Mouse (Mus musculus): ENCODE results near the gene Chid1. TPM values are rescaled to one million over a fixed set of nuclear protein-coding genes. Genes with fewer than 3 reads are reported as not detected.
"Not testable (repeated sequence)": the region's sequence is repeated elsewhere in the genome, so short reads cannot be mapped to it uniquely, and the experiment has no call there.

Gene Chid1
- polyA plus RNA-seq, 1 experiment from 2014 or later: 32.0 TPM

DNA sequence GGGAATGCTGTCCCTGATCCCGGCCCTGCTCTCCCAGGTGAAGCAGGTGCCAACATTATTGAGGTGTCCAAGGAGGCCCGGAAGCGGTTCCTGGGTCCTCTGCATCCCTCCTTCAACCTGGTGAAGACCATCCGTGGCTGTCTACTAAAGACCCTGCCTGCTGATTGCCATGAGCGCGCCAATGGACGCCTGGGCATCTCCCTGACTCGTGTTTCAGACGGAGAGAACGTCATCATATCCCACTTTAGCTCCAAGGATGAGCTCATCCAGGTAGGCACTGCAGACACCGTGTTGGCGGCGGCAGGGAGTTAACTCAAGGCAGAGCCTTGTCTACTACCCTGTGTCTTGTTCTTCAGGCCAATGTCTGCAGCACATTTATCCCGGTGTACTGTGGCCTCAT lies 82.4 kb downstream of the Chid1 start:
- H3K4me3 ChIP-seq: no peak overlapping the region
- peaks cover 16% of the 10 kb centered on the region for H3K36me3 ChIP-seq
- H3K27ac ChIP-seq: no peak overlapping the region
- peaks cover 31% of the 10 kb centered on the region for H3K27me3 ChIP-seq (replicated peaks)
- no peaks in the 10 kb centered on the region for H3K9me3 ChIP-seq (replicated peaks)
- peaks cover 40% of the 10 kb centered on the region for H3K4me1 ChIP-seq
- no peak overlapping the region for H3K4me2 ChIP-seq
- WGBS (ENCODE audit: insufficient replicate concordance): 84% methylated on average over 14 of the region's 14 CpGs
- H3K9ac ChIP-seq: no peak overlapping the region
- ATAC-seq: no peak

DNA sequence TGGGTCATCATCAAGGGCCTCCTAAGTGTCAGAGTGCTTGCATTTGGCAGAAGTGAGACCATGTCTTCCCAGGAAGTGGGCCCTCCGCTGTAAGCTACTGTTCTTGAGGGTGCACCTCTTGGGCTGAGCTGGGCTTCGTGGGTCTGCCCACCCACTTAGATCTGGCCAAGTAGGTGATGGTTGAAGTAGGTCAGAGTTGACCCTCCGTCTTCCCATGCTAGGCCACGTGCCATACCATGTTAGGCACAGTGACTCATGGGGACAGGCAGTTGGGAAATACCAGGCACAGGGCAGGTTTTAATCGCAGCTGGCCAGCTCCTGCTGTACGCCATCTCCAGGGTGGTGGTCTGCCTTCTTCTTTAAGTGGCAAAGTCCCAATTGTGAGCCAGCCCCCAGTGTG lies 82.9 kb downstream of the Chid1 start:
- no peak overlapping the region for H3K27ac ChIP-seq
- no peak overlapping the region for H3K4me3 ChIP-seq
- H3K4me2 ChIP-seq: no peak overlapping the region; the same call in 1 of the 2 replicates
- H3K4me1 ChIP-seq: peaks cover 40% of the 10 kb centered on the region
- no peaks in the 10 kb centered on the region for H3K9me3 ChIP-seq (replicated peaks)
- peaks cover 26% of the 10 kb centered on the region for H3K27me3 ChIP-seq (replicated peaks)
- H3K36me3 ChIP-seq: peaks cover 21% of the 10 kb centered on the region
- WGBS (ENCODE audit: insufficient replicate concordance): 75% methylated on average over 6 of the region's 6 CpGs
- no peak overlapping the region for H3K9ac ChIP-seq
- ATAC-seq: no peak

DNA sequence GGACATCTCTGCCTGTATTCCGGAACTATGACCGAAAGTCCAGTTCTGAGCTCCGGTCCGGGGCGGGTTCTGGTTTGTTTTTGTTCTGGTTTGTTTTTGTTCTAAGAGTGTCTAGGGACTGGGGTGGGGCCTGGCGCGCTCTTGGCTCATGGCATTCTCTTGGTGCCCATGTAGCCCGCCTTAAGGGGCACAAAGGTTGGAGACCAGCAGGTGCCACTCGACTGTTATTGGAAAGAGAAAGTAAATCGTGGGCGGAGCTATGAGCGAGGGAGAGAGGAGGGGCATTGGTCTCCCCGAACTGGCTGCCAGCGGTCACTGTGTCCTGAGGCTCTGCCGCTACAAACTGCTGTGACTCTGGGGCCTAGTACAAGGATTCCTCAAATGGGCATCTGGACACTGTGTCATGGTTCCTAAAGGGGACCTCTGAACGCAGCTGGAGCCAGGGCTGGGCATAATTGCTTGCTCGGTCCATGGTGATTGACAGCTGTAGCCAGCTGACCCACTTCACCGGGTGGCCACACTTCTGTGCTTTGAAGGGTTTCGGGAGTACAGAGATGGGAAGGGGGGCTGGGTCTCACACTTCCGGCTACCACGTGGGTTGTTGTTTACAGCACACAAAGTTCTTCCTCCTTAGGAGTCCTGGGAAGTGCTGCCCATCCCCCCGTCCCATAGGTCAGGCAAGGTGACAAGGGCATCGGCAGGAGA lies 83.9 kb downstream of the Chid1 start:
- peak overlapping the region; percentile 70 for H3K4me3 ChIP-seq
- peak; percentile 18 for ATAC-seq
- H3K27ac ChIP-seq: peak overlapping the region; percentile 84
- H3K4me1 ChIP-seq: peaks cover 41% of the 10 kb centered on the region
- 3% methylated on average over 23 of the region's 23 CpGs for WGBS (ENCODE audit: insufficient replicate concordance)
- H3K9ac ChIP-seq: peak overlapping the region; percentile 77
- H3K4me2 ChIP-seq: peak overlapping the region; percentile 90
- peaks cover 16% of the 10 kb centered on the region for H3K27me3 ChIP-seq (replicated peaks)
- peaks cover 31% of the 10 kb centered on the region for H3K36me3 ChIP-seq
- H3K9me3 ChIP-seq (replicated peaks): no peaks in the 10 kb centered on the region

DNA sequence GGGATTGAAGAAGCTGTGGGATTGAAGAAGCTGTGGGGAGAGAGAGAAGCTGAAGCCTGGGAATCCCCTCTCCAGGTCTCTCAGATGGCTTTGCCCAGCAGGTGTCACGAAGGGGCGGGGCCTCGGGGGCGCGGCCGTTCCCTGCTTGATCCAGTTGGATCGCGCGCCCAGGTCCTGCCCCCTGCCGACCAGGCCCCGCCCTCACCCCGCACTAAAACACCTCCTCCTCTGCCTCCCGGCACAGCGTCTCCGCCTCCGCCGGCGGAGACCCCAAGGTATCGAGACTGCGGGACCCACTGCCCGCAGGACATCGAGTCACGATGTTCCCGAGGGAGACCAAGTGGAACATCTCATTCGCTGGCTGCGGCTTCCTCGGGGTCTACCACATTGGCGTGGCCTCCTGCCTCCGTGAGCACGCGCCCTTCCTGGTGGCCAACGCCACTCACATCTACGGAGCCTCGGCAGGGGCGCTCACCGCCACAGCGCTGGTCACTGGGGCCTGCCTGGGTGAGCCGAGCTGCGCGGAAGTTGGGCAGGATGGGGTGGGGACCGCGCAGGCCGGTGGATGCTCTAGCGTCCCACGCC lies 84.6 kb downstream of the Chid1 start, which contains the start of gene Pnpla2:
Gene Pnpla2, plus strand, starts transcription at position 232 of the 585 bp plus-strand sequence.
- peaks cover 47% of the 10 kb centered on the region for H3K4me1 ChIP-seq
- peaks cover 9% of the 10 kb centered on the region for H3K27me3 ChIP-seq (replicated peaks)
- peak within 1 kb of the TSS; percentile 77 for H3K9ac ChIP-seq
- H3K4me2 ChIP-seq: peak within 1 kb of the TSS; percentile 90
- peak within 1 kb of the TSS; percentile 70 for H3K4me3 ChIP-seq
- peak; percentile 88 for ATAC-seq
- peaks cover 38% of the 10 kb centered on the region for H3K36me3 ChIP-seq
- 3% methylated on average over 45 of the region's 45 CpGs for WGBS (ENCODE audit: insufficient replicate concordance)
- peak within 1 kb of the TSS; percentile 84 for H3K27ac ChIP-seq
- no peaks in the 10 kb centered on the region for H3K9me3 ChIP-seq (replicated peaks)

DNA sequence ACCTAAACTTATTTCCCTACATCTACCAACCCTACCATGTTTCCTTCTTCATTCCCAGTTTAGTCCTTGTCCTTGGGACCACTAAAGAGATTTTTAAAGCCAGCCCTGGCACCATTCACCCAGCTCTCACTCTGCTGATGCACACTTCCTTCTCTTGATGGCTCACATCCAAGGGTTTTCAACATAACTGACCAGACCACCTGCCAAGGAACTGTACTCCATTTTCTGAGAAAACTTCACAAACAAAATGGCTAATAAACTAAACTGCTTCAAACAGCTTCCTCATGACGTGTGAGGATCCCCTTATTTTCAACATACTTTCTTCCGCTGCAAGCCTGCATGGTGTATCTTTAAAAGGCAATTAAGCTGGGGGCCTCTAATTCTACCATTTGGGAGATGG lies 86.0 kb downstream of the Chid1 start:
- Histone ChIP-seq H3K9ac (no peak overlapping the region), H3K36me3 (peaks cover 43% of the 10 kb centered on the region), H3K4me2 (no peak overlapping the region), H3K4me3 (no peak overlapping the region), H3K4me1 (peaks cover 61% of the 10 kb centered on the region), H3K27ac (peak overlapping the region; percentile 42; the same call in 1 of the 2 replicates), H3K9me3 (replicated peaks) (no peaks in the 10 kb centered on the region), H3K27me3 (replicated peaks) (no peaks in the 10 kb centered on the region)
- WGBS (ENCODE audit: insufficient replicate concordance): 71% methylated on average over 2 of the region's 2 CpGs
- no peak for ATAC-seq

DNA sequence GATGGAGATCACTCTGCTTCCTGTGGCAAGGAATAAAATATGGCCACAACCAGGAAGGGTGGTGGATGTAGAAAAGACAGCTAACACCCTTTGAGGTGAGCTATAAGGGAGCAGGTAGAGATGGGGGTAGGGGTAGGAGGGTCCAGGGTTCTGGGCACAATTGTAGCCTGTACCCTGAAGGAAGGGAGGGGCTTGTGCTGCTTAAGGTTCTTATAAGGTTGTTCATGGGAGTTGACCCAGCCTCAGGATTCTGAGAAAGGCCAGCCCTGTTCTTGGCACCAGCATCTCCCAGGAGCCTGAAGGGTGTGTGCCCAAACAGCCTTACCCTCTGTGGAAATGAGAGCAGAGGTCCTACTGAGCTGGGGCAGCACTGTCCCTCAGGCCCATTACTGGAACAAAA lies 87.7 kb downstream of the Chid1 start:
- H3K4me3 ChIP-seq: no peak overlapping the region
- H3K4me1 ChIP-seq: peaks cover 66% of the 10 kb centered on the region
- H3K27ac ChIP-seq: peak overlapping the region; percentile 55
- no peak overlapping the region for H3K4me2 ChIP-seq
- H3K36me3 ChIP-seq: peaks cover 44% of the 10 kb centered on the region
- ATAC-seq: no peak
- H3K9ac ChIP-seq: no peak overlapping the region
- H3K9me3 ChIP-seq (replicated peaks): no peaks in the 10 kb centered on the region
- no peaks in the 10 kb centered on the region for H3K27me3 ChIP-seq (replicated peaks)

DNA sequence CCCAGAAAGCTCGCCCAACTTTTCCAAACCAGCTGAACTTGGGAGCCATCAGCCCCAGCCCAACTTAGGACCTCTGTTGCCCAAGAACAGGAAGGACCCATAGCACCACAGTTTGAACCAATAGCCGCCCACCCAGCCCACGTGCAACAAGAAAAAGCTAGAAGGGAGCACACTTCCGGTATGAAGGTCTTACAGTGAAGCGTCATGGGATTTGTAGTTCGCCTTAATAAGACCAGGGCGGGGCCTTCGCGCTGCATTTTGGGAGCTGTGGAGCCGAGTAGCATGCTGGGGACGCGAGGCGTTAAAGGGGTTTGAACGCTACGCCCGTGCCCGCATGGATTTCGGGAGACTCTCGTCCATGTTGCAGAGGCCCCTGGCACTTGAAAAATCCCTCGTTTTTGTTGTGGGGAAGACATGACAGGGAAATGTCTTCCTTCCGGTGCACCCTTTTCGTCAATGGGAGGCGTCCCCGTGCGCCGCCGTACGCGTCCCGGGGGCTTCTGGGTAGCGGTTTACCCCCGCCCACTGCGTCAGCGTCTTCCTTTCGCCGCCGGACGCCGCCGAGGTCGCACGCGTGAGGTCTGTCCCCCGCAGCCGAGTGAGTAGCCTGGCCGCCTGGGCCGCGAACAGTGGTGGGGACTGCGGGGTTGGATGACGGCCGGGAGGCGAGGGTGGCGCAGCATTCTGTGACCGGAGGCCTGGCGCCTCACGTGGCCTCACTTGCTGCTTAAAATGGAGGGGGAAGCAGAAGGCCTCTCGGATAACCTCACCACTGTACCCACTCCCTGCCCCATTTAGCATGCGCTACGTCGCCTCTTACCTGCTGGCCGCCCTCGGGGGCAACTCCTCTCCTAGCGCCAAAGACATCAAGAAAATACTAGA lies 92.3 kb downstream of the Chid1 start, which contains the start of gene Rplp2:
Gene Rplp2, plus strand, starts transcription at position 261 of the 882 bp plus-strand sequence.
- Histone ChIP-seq H3K36me3 (peaks cover 49% of the 10 kb centered on the region), H3K9me3 (replicated peaks) (no peaks in the 10 kb centered on the region), H3K27me3 (replicated peaks) (no peaks in the 10 kb centered on the region), H3K4me3 (peak within 1 kb of the TSS; percentile 90), H3K27ac (peak within 1 kb of the TSS; percentile 90), H3K9ac (peak within 1 kb of the TSS; percentile 95), H3K4me2 (peak within 1 kb of the TSS; percentile 71), H3K4me1 (peaks cover 76% of the 10 kb centered on the region)
- under 1% methylated on average over 63 of the region's 63 CpGs for WGBS (ENCODE audit: insufficient replicate concordance)
- ATAC-seq: peak; percentile 85

DNA sequence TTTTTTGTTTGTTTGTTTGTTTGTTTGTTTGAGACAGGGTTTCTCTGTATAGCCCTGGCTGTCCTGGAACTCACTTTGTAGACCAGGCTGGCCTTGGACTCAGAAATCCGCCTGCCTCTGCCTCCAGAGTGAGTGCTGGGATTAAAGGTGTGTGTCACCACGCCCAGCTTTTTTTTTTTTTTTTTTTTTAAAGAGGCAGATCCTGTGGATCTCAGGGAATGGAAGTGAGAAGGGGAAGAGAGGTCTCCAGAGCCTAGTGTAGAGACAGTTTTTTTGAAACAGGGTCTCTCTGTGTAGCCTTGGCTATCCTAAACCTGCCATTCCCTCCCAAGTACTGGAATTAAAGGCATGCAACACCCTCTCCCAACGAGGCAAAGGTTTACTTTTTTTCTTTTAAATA lies 93.3 kb downstream of the Chid1 start:
- not testable (repeated sequence) for H3K9me3 ChIP-seq (replicated peaks); ATAC-seq; H3K9ac ChIP-seq; H3K27me3 ChIP-seq (replicated peaks)
- Histone ChIP-seq H3K4me1 (peaks cover 76% of the 10 kb centered on the region), H3K4me3 (peak overlapping the region; percentile 90; the same call in 1 of the 2 replicates), H3K27ac (peak overlapping the region; percentile 90; the same call in 1 of the 2 replicates), H3K36me3 (peaks cover 49% of the 10 kb centered on the region), H3K4me2 (peak overlapping the region; percentile 71)
- WGBS (ENCODE audit: insufficient replicate concordance): 53% methylated on average over 3 of the region's 3 CpGs

DNA sequence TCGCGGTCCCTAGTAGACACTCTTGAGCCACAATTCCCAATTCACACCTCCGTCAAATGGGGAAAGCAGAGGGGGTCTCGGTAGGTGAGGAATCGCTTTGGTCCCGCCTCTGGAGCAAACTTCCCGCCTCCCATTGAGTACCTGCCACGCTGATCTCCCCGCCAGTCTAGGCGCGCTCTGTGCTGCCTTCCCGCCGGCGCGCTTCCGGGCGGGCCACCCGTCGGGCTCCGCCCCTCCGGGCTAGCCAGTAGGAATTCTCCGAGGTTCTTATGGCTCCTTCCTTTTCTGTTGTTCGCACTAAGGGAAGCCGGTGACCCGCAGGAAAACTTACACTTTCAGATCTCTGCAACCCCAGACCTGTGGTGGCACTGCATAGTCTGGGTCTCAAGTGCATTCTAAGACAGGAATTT lies 95.8 kb downstream of the Chid1 start, which contains the start of gene Pidd1:
Gene Pidd1, minus strand, starts transcription at position 198 of the 410 bp plus-strand sequence.
- H3K4me3 ChIP-seq: peak within 1 kb of the TSS; percentile 68
- peak within 1 kb of the TSS; percentile 75 for H3K27ac ChIP-seq
- under 1% methylated on average over 25 of the region's 25 CpGs for WGBS (ENCODE audit: insufficient replicate concordance)
- H3K4me1 ChIP-seq: peaks cover 62% of the 10 kb centered on the region
- peak within 1 kb of the TSS; percentile 83 for H3K9ac ChIP-seq
- peak; percentile 69 for ATAC-seq
- peak within 1 kb of the TSS; percentile 90 for H3K4me2 ChIP-seq
- H3K27me3 ChIP-seq (replicated peaks): no peaks in the 10 kb centered on the region
- no peaks in the 10 kb centered on the region for H3K9me3 ChIP-seq (replicated peaks)
- peaks cover 49% of the 10 kb centered on the region for H3K36me3 ChIP-seq
